Mouse (Mus musculus): ENCODE data around the gene Fstl4. TPM values are rescaled to one million over a fixed set of nuclear protein-coding genes. Genes with fewer than 3 reads are reported as not detected.

Fstl4 gene
- polyA plus RNA-seq, 1 experiment from 2014 or later: not detected

- ATAC-seq (no peak), DNase-seq (peak; percentile 15)
- H3K4me3 ChIP-seq (ENCODE audit: low read depth, low read length): peak overlapping the region; percentile 41
- H3K9me3 ChIP-seq (ENCODE audit: low read length): no peaks in the 10 kb centered on the region
- no peak overlapping the region for H3K27ac ChIP-seq (ENCODE audit: low read depth)
- no peak overlapping the region for H3K9ac ChIP-seq (replicated peaks)
- peaks cover 44% of the 10 kb centered on the region for H3K27me3 ChIP-seq (ENCODE audit: insufficient read depth, low read length)
- TF ChIP-seq EP300 (IDR thresholded peaks at IDR 0.05; ENCODE audit: low read depth): no peak
- TF ChIP-seq CTCF (IDR thresholded peaks at IDR 0.05; ENCODE audit: low read depth): no peak
- under 1% methylated on average over 53 of the region's 53 CpGs for WGBS (ENCODE audit: insufficient replicate concordance)
- H3K36me3 ChIP-seq (replicated peaks; ENCODE audit: insufficient read depth, low read length): no peaks in the 10 kb centered on the region
- peaks cover 7% of the 10 kb centered on the region for H3K4me1 ChIP-seq (ENCODE audit: insufficient read depth)
- H3K4me2 ChIP-seq (ENCODE audit: low read depth, low read length): peak overlapping the region; percentile 67
Measured at GRCm38 (mm10) chr11:52764894-52765677, 652 bp downstream of the Fstl4 start.

- H3K4me3 ChIP-seq (ENCODE audit: low read depth, low read length): no peak overlapping the region
- ATAC-seq (no peak), DNase-seq (peak; percentile 29)
- peaks cover 7% of the 10 kb centered on the region for H3K4me1 ChIP-seq (ENCODE audit: insufficient read depth)
- H3K27me3 ChIP-seq (ENCODE audit: insufficient read depth, low read length): peaks cover 44% of the 10 kb centered on the region
- 4% methylated on average over 21 of the region's 21 CpGs for WGBS (ENCODE audit: insufficient replicate concordance)
- H3K4me2 ChIP-seq (ENCODE audit: low read depth, low read length): no peak overlapping the region
- H3K36me3 ChIP-seq (replicated peaks; ENCODE audit: insufficient read depth, low read length): no peaks in the 10 kb centered on the region
- no peaks in the 10 kb centered on the region for H3K9me3 ChIP-seq (ENCODE audit: low read length)
- no peak overlapping the region for H3K27ac ChIP-seq (ENCODE audit: low read depth)
- no peak for TF ChIP-seq EP300 (IDR thresholded peaks at IDR 0.05; ENCODE audit: low read depth)
- TF ChIP-seq CTCF (IDR thresholded peaks at IDR 0.05; ENCODE audit: low read depth): peak; percentile 58
- no peak overlapping the region for H3K9ac ChIP-seq (replicated peaks)
Measured at GRCm38 (mm10) chr11:52765678-52766254, 1.3 kb downstream of the Fstl4 start.

- ATAC-seq (no peak), DNase-seq (no peak)
- TF ChIP-seq EP300 (IDR thresholded peaks at IDR 0.05; ENCODE audit: low read depth) (no peak), CTCF (IDR thresholded peaks at IDR 0.05; ENCODE audit: low read depth) (no peak)
- no peak overlapping the region for H3K9ac ChIP-seq (replicated peaks)
- WGBS (ENCODE audit: insufficient replicate concordance): 76% methylated on average over 3 of the region's 3 CpGs
- no peak overlapping the region for H3K4me2 ChIP-seq (ENCODE audit: low read depth, low read length)
- peaks cover 41% of the 10 kb centered on the region for H3K27me3 ChIP-seq (ENCODE audit: insufficient read depth, low read length)
- peaks cover 7% of the 10 kb centered on the region for H3K4me1 ChIP-seq (ENCODE audit: insufficient read depth)
- no peak overlapping the region for H3K4me3 ChIP-seq (ENCODE audit: low read depth, low read length)
- no peaks in the 10 kb centered on the region for H3K9me3 ChIP-seq (ENCODE audit: low read length)
- H3K36me3 ChIP-seq (replicated peaks; ENCODE audit: insufficient read depth, low read length): no peaks in the 10 kb centered on the region
- no peak overlapping the region for H3K27ac ChIP-seq (ENCODE audit: low read depth)
Measured at GRCm38 (mm10) chr11:52767921-52768320, 3.5 kb downstream of the Fstl4 start.

GRCm38 (mm10) chr11:52773073-52773472 lies 8.6 kb downstream of the Fstl4 start:
- no peaks in the 10 kb centered on the region for H3K36me3 ChIP-seq (replicated peaks; ENCODE audit: insufficient read depth, low read length)
- peaks cover 4% of the 10 kb centered on the region; the same call in 1 of the 2 replicates for H3K27me3 ChIP-seq (ENCODE audit: insufficient read depth, low read length)
- H3K4me3 ChIP-seq (ENCODE audit: low read depth, low read length): no peak overlapping the region
- 63% methylated on average over 3 of the region's 3 CpGs for WGBS (ENCODE audit: insufficient replicate concordance)
- ATAC-seq (no peak), DNase-seq (no peak)
- H3K27ac ChIP-seq (ENCODE audit: low read depth): no peak overlapping the region
- H3K9ac ChIP-seq (replicated peaks): no peak overlapping the region
- H3K4me1 ChIP-seq (ENCODE audit: insufficient read depth): no peaks in the 10 kb centered on the region
- no peaks in the 10 kb centered on the region for H3K9me3 ChIP-seq (ENCODE audit: low read length)
- TF ChIP-seq CTCF (IDR thresholded peaks at IDR 0.05; ENCODE audit: low read depth) (no peak), EP300 (IDR thresholded peaks at IDR 0.05; ENCODE audit: low read depth) (no peak)
- no peak overlapping the region for H3K4me2 ChIP-seq (ENCODE audit: low read depth, low read length)

- H3K9me3 ChIP-seq (ENCODE audit: low read length): no peaks in the 10 kb centered on the region
- no peak overlapping the region for H3K9ac ChIP-seq (replicated peaks)
- TF ChIP-seq CTCF (IDR thresholded peaks at IDR 0.05; ENCODE audit: low read depth): no peak
- no peak for TF ChIP-seq EP300 (IDR thresholded peaks at IDR 0.05; ENCODE audit: low read depth)
- H3K4me3 ChIP-seq (ENCODE audit: low read depth, low read length): no peak overlapping the region
- H3K4me2 ChIP-seq (ENCODE audit: low read depth, low read length): no peak overlapping the region
- H3K36me3 ChIP-seq (replicated peaks; ENCODE audit: insufficient read depth, low read length): no peaks in the 10 kb centered on the region
- ATAC-seq: no peak
- no peaks in the 10 kb centered on the region for H3K27me3 ChIP-seq (ENCODE audit: insufficient read depth, low read length)
- no peak for DNase-seq
- no peaks in the 10 kb centered on the region for H3K4me1 ChIP-seq (ENCODE audit: insufficient read depth)
- no peak overlapping the region for H3K27ac ChIP-seq (ENCODE audit: low read depth)
- 77% methylated on average over 3 of the region's 3 CpGs for WGBS (ENCODE audit: insufficient replicate concordance)
Measured at GRCm38 (mm10) chr11:52775291-52775690, 10.9 kb downstream of the Fstl4 start.

GRCm38 (mm10) chr11:52782426-52782825 lies 18.0 kb downstream of the Fstl4 start:
- no peak for DNase-seq
- 66% methylated on average over 5 of the region's 5 CpGs for WGBS (ENCODE audit: insufficient replicate concordance)

More at GRCm38 (mm10) chr11:52782426-52782825, 18.0 kb downstream of the Fstl4 start:
- H3K36me3 ChIP-seq (replicated peaks; ENCODE audit: insufficient read depth, low read length): no peaks in the 10 kb centered on the region
- no peak overlapping the region for H3K4me2 ChIP-seq (ENCODE audit: low read depth, low read length)
- TF ChIP-seq EP300 (IDR thresholded peaks at IDR 0.05; ENCODE audit: low read depth) (no peak), CTCF (IDR thresholded peaks at IDR 0.05; ENCODE audit: low read depth) (no peak)
- no peaks in the 10 kb centered on the region for H3K4me1 ChIP-seq (ENCODE audit: insufficient read depth)
- no peak overlapping the region for H3K9ac ChIP-seq (replicated peaks)
- H3K27ac ChIP-seq (ENCODE audit: low read depth): no peak overlapping the region
- no peak for ATAC-seq
- no peaks in the 10 kb centered on the region for H3K9me3 ChIP-seq (ENCODE audit: low read length)
- H3K27me3 ChIP-seq (ENCODE audit: insufficient read depth, low read length): no peaks in the 10 kb centered on the region
- no peak overlapping the region for H3K4me3 ChIP-seq (ENCODE audit: low read depth, low read length)

All from liver, postnatal 0 days (tissue).